Mouse (Mus musculus) liver, adult 2 months (tissue): Measurements from ENCODE around the gene Prkd2. TPM values are rescaled to one million over a fixed set of nuclear protein-coding genes. Genes with fewer than 3 reads are reported as not detected.
A peak's percentile ranks its signal among the peaks of the same experiment; 100 is the strongest.

Source experiments
- DNase-seq: peaks from one replicate; pipeline ENCODE4 v3.0.0-alpha.2; 2011; ENCODE audit warnings: low read depth, low spot score; ENCODE audit errors: extremely low read depth
- H3K27ac ChIP-seq: fragments of 200-500 bp; replicated peaks from 2 replicates; pipeline ENCODE4 v1.5.1; 2012; ENCODE audit warnings: low read depth, mild to moderate bottlenecking, control low read depth, inconsistent platforms, low read length; ENCODE audit not compliant: insufficient read depth
- H3K27me3 ChIP-seq: fragments of 200-500 bp; 2 replicates; pipeline ENCODE4 v1.6.1; 2012; ENCODE audit warnings: mild to moderate bottlenecking, moderate library complexity, low read length, inconsistent platforms; ENCODE audit not compliant: control insufficient read depth, insufficient read depth
- H3K36me3 ChIP-seq: fragments of 200-500 bp; 2 replicates; pipeline ENCODE4 v1.6.1; 2012; ENCODE audit warnings: low read length, inconsistent platforms; ENCODE audit not compliant: control insufficient read depth, insufficient read depth
- H3K4me1 ChIP-seq: fragments of 200-500 bp; 2 replicates; pipeline ENCODE4 v1.6.1; 2011; ENCODE audit warnings: low read length; ENCODE audit not compliant: control insufficient read depth, insufficient read depth
- H3K4me3 ChIP-seq: fragments of 200-500 bp; 2 replicates; pipeline ENCODE4 v1.5.1; 2011; ENCODE audit warnings: low read depth, mild to moderate bottlenecking, control low read depth, low read length, moderate library complexity; ENCODE audit not compliant: insufficient read depth
- H3K79me2 ChIP-seq: fragments of 200-500 bp; 2 replicates; pipeline ENCODE4 v1.6.1; 2012; ENCODE audit warnings: inconsistent platforms, mild to moderate bottlenecking, low read length, moderate library complexity; ENCODE audit not compliant: control insufficient read depth, insufficient read depth
- H3K9ac ChIP-seq: fragments of 200-500 bp; 2 replicates; pipeline ENCODE4 v1.6.1; 2012; ENCODE audit warnings: low read depth, mild to moderate bottlenecking, control low read depth, inconsistent platforms, low read length
- CTCF ChIP-seq: fragments of 200-500 bp; IDR thresholded peaks from 2 replicates; pipeline ENCODE4 v1.5.1; 2011; ENCODE audit warnings: low read depth, low read length, control low read depth
- POLR2A ChIP-seq: fragments of 200-500 bp; IDR thresholded peaks from 2 replicates; pipeline ENCODE4 v1.6.1; 2011; ENCODE audit warnings: low read length, control low read depth; ENCODE audit not compliant: insufficient read depth; ENCODE audit errors: extremely low read depth
- WGBS: fragments of 180-500 bp; shearing (Covaris S2); methylation state at CpG from one replicate; pipeline ENCODE4 v1.1.7; 2018; 5-methylcytosine and 5-hydroxymethylcytosine counted together
- polyA plus RNA-seq: library from polyadenylated mRNA; depleted of rRNA; stranded (reverse); fragments of >200 nt; gene quantifications from 2 replicates; pipeline ENCODE4 v1.2.3, GENCODE M21; 2012
- total RNA-seq: library from RNA; depleted of rRNA; stranded (reverse); fragments of >200 nt; gene quantifications from 2 replicates; pipeline ENCODE4 v1.2.3, GENCODE M21; 2014

Gene Prkd2
- total and polyA plus RNA-seq, 2 experiments = 2.5 to 11.7 TPM

DNA sequence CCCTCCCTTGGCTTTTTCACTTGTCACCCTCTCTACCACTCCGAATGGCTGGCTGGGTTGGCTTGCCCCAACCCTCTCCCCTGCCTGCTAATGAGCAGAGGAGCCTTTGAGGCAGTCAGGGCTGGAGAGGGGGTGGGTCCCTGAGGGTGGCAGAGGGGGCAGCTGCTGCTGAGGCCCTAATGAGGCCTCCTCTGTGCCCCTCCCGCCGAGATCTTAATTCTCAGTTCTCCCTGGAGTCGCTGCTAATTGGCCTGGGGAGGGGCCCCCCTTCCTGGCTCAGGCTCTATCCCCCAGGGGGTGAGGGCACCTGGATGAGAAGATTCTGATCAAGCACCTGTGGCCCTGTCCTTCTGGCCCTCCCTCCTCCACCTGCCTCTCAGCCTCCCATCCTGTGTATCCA, 51.6 kb downstream of the Prkd2 start:
- no peaks in the 10 kb centered on the region for H3K79me2 ChIP-seq
- H3K36me3 ChIP-seq = no peaks in the 10 kb centered on the region
- WGBS = 16% methylated on average over 4 of the region's 4 CpGs
- H3K9ac ChIP-seq = no peak overlapping the region
- no peaks in the 10 kb centered on the region; the same call in 1 of the 2 replicates for H3K27me3 ChIP-seq
- TF ChIP-seq POLR2A = no peak
- no peak for TF ChIP-seq CTCF
- H3K27ac ChIP-seq = no peak overlapping the region
- no peak for DNase-seq
- no peak overlapping the region for H3K4me3 ChIP-seq
- no peaks in the 10 kb centered on the region for H3K4me1 ChIP-seq

- Histone ChIP-seq H3K27ac (no peak overlapping the region), H3K79me2 (no peaks in the 10 kb centered on the region), H3K36me3 (no peaks in the 10 kb centered on the region), H3K9ac (no peak overlapping the region), H3K4me3 (no peak overlapping the region), H3K4me1 (no peaks in the 10 kb centered on the region), H3K27me3 (no peaks in the 10 kb centered on the region; the same call in 1 of the 2 replicates)
- peak; percentile 28 for DNase-seq
- WGBS = 1% methylated on average over 24 of the region's 24 CpGs
- TF ChIP-seq CTCF = peak; percentile 93
- no peak for TF ChIP-seq POLR2A
These were observed 52.3 kb downstream of the Prkd2 start for GRCm38 (mm10) chr7:16895000-16895399.

DNA sequence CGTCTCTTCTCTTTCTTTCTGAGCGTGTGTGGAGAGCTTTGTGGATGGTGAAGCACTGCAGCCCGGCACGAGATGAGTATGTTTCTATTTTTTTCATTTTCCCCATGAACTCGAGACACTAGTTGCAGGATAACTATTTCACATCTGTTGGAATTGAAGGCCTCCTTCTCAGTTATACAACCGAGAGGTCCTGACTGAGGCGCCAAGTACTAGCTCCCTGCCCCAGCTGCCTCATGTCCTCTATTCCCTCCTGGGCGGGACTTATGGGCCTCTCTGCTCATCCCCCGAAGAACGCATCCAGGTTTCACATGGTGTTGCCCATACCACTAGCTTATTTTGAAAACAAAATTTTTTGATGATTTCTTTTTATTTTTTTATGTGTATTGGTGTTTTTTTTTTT, 52.8 kb downstream of the Prkd2 start:
- no peak overlapping the region for H3K27ac ChIP-seq
- no peak for DNase-seq
- no peak overlapping the region for H3K9ac ChIP-seq
- TF ChIP-seq POLR2A (no peak), CTCF (no peak)
- WGBS = 40% methylated on average over 10 of the region's 10 CpGs
- no peaks in the 10 kb centered on the region for H3K79me2 ChIP-seq
- H3K27me3 ChIP-seq = no peaks in the 10 kb centered on the region; the same call in 1 of the 2 replicates
- H3K36me3 ChIP-seq = no peaks in the 10 kb centered on the region
- no peaks in the 10 kb centered on the region for H3K4me1 ChIP-seq
- no peak overlapping the region for H3K4me3 ChIP-seq

DNA sequence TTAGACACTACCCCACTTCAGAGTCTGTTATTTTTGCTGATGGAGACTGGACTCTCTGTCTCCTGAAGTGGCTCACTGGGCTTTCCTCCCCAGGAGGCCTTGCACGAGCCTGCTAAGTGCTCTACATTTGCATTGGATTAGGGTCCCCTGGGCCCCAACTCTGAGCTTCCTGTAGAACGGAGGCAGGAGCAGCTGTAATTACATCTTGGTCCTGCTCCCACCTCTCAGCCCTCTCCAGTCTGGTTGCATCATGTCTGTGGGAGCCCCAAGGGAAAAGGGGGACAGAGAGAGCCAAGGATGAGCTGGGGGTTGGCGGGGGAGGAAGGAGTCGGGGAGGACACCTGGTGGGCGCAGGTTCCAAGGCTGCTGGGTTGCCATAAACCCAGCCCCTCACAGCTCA, 57.8 kb downstream of the Prkd2 start:
- H3K4me1 ChIP-seq = no peaks in the 10 kb centered on the region
- H3K9ac ChIP-seq = no peak overlapping the region
- no peak for TF ChIP-seq POLR2A
- no peak for TF ChIP-seq CTCF
- H3K4me3 ChIP-seq = no peak overlapping the region
- H3K27ac ChIP-seq = no peak overlapping the region
- no peaks in the 10 kb centered on the region for H3K27me3 ChIP-seq
- no peaks in the 10 kb centered on the region for H3K79me2 ChIP-seq
- H3K36me3 ChIP-seq = no peaks in the 10 kb centered on the region
- DNase-seq = no peak
- WGBS = 56% methylated on average over 5 of the region's 5 CpGs

GRCm38 (mm10) chr7:16903439-16903955, 60.8 kb downstream of the Prkd2 start:
- no peaks in the 10 kb centered on the region for H3K79me2 ChIP-seq
- no peak overlapping the region for H3K4me3 ChIP-seq
- WGBS = 79% methylated on average over 2 of the region's 2 CpGs
- TF ChIP-seq CTCF = no peak
- no peak for TF ChIP-seq POLR2A
- no peak overlapping the region for H3K9ac ChIP-seq
- no peak for DNase-seq
- H3K36me3 ChIP-seq = no peaks in the 10 kb centered on the region
- no peaks in the 10 kb centered on the region for H3K27me3 ChIP-seq
- H3K4me1 ChIP-seq = no peaks in the 10 kb centered on the region
- H3K27ac ChIP-seq = no peak overlapping the region

DNA sequence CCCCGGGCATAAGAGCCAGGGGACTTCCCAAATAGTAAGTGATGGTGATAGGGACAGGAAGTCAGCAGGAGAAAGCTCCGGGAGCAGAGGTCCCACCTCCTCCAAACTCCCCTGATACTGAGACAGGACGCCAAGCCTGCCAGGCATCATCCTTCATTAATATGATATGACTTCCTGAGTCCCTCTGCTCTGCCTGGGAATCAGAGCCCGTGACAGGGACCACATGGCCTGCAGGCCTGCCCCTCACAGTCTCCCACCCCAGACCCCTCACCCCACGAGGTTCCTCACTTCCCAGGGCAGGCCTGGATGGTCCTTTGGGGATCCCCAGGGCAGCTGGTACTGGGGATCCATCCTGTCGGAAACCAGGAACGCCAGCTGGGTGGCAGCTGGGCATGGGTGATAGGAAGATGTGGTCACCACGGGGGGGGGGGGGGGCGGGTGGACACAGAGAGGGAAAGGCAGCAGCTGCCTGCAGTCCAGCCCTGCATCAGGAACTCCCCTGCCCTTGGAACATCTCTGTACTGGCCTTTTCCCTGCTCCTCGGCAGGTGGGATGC, 61.5 kb downstream of the Prkd2 start:
- no peak overlapping the region for H3K27ac ChIP-seq
- no peaks in the 10 kb centered on the region for H3K4me1 ChIP-seq
- no peak overlapping the region for H3K4me3 ChIP-seq
- TF ChIP-seq CTCF (no peak), POLR2A (no peak)
- H3K79me2 ChIP-seq = no peaks in the 10 kb centered on the region
- no peaks in the 10 kb centered on the region for H3K27me3 ChIP-seq
- no peak overlapping the region for H3K9ac ChIP-seq
- WGBS = 57% methylated on average over 10 of the region's 10 CpGs
- DNase-seq = no peak
- H3K36me3 ChIP-seq = no peaks in the 10 kb centered on the region
